Mouse (Mus musculus) heart, embryonic 14.5 days (tissue): Measurements from ENCODE around the gene Rpl31. TPM values are rescaled to one million over a fixed set of nuclear protein-coding genes. Genes with fewer than 3 reads are reported as not detected.

Experiments
- ATAC-seq: fragments of 200-750 bp; cut with Nextera tagmentation; 2 replicates; pipeline ENCODE4 v1.8.0; 2017; ENCODE audit warnings: low read depth, moderate TSS enrichment; ENCODE audit not compliant: insufficient number of reproducible peaks, insufficient read depth, low FRiP score
- H3K27ac ChIP-seq, 2 experiments: fragments of 200-500 bp in 1 of 2; fragments of 300-500 bp in 1 of 2; sonication (generic) in 1 of 2; replicated peaks in 1 of 2; 2 replicates each; pipeline ENCODE4 v1.5.1; 2012 to 2014; ENCODE audit warnings: low read depth in 2 of 2, low read length in 2 of 2, control low read depth in 1 of 2, mild to moderate bottlenecking in 1 of 2, mixed read lengths in 1 of 2; ENCODE audit not compliant: control insufficient read depth in 1 of 2, insufficient read depth in 1 of 2
- H3K27me3 ChIP-seq: fragments of 300-500 bp; sonication (generic); 2 replicates; pipeline ENCODE4 v1.6.1; 2014; ENCODE audit warnings: mild to moderate bottlenecking, low read length, control low read depth; ENCODE audit not compliant: control insufficient read depth, insufficient read depth
- H3K36me3 ChIP-seq: fragments of 300-500 bp; sonication (generic); 2 replicates; pipeline ENCODE4 v1.6.1; 2014; ENCODE audit warnings: mild to moderate bottlenecking, control low read depth, low read length, mixed read lengths; ENCODE audit not compliant: control insufficient read depth, insufficient read depth
- H3K4me1 ChIP-seq, 2 experiments: fragments of 200-500 bp in 1 of 2; fragments of 300-500 bp in 1 of 2; sonication (generic) in 1 of 2; 2 replicates each; pipeline ENCODE4 v1.6.1; 2012 to 2014; ENCODE audit warnings: low read length in 2 of 2, control low read depth in 1 of 2, mixed read lengths in 1 of 2; ENCODE audit not compliant: control insufficient read depth in 2 of 2, insufficient read depth in 2 of 2
- H3K4me2 ChIP-seq: fragments of 300-500 bp; sonication (generic); 2 replicates; pipeline ENCODE4 v1.6.1; 2014; ENCODE audit warnings: mild to moderate bottlenecking, low read length
- H3K4me3 ChIP-seq, 2 experiments: fragments of 200-500 bp in 1 of 2; fragments of 300-500 bp in 1 of 2; sonication (generic) in 1 of 2; 2 replicates each; pipeline ENCODE4 v1.5.1; 2012 to 2014; ENCODE audit warnings: low read length in 2 of 2, mild to moderate bottlenecking in 2 of 2, control low read depth in 1 of 2, low read depth in 1 of 2, moderate library complexity in 1 of 2; ENCODE audit not compliant: control insufficient read depth in 1 of 2, insufficient read depth in 1 of 2
- H3K9ac ChIP-seq: fragments of 300-500 bp; sonication (generic); 2 replicates; pipeline ENCODE4 v1.6.1; 2014; ENCODE audit warnings: mild to moderate bottlenecking, low read length
- H3K9me3 ChIP-seq: fragments of 300-500 bp; sonication (generic); 2 replicates; pipeline ENCODE4 v1.6.1; 2016; ENCODE audit warnings: low read length, control low read depth; ENCODE audit not compliant: control insufficient read depth
- WGBS: fragments of 180-500 bp; shearing (Covaris S2); extraction: QIAGEN DNeasy Blood & Tissue Kit; methylation state at CpG from one replicate; pipeline ENCODE4 v1.1.7; 2014; 5-methylcytosine and 5-hydroxymethylcytosine counted together
- polyA plus RNA-seq: library from polyadenylated mRNA; unstranded; fragments of >200 nt; fragmentation: Nextera tagmentation; extraction: Ambion mirVana; gene quantifications from 2 replicates; pipeline ENCODE4 v1.2.1, GENCODE M21; 2014

Rpl31 gene
- polyA plus RNA-seq, 1 experiment from 2014 or later, result 528 TPM

- 80% methylated on average over 5 of the region's 5 CpGs for WGBS
- H3K27ac ChIP-seq, result no peak overlapping the region
These were observed 24.4 kb upstream of the Rpl31 start for GRCm38 (mm10) chr1:39343242-39343641.

GRCm38 (mm10) chr1:39344981-39345600 is 22.6 kb upstream of the Rpl31 start:
- no peak for ATAC-seq

More at GRCm38 (mm10) chr1:39343242-39343641, 24.4 kb upstream of the Rpl31 start:
- Histone ChIP-seq H3K9me3 (no peaks in the 10 kb centered on the region), H3K4me3 (no peak overlapping the region), H3K4me2 (no peak overlapping the region), H3K9ac (no peak overlapping the region), H3K4me1 (no peaks in the 10 kb centered on the region), H3K27me3 (no peaks in the 10 kb centered on the region), H3K36me3 (no peaks in the 10 kb centered on the region)
- ATAC-seq, result no peak

GRCm38 (mm10) chr1:39349001-39349400 is 18.6 kb upstream of the Rpl31 start:
- Histone ChIP-seq H3K4me2 (no peak overlapping the region), H3K9me3 (peaks cover 10% of the 10 kb centered on the region; the same call in 1 of the 2 replicates), H3K9ac (no peak overlapping the region), H3K4me3 (no peak overlapping the region), H3K27me3 (no peaks in the 10 kb centered on the region), H3K36me3 (no peaks in the 10 kb centered on the region), H3K27ac (no peak overlapping the region), H3K4me1 (0 out of 4 replicates have a peak, but pooled peaks cover 0 to 2% of the 10 kb centered on the region in 2 experiments)
- no peak for ATAC-seq
- WGBS, result 40% methylated on average over 1 of the region's 1 CpGs

More at GRCm38 (mm10) chr1:39344981-39345600, 22.6 kb upstream of the Rpl31 start:
- Histone ChIP-seq H3K9me3 (no peaks in the 10 kb centered on the region), H3K27ac (no peak overlapping the region), H3K4me3 (no peak overlapping the region), H3K4me1 (0 out of 4 replicates have a peak, but pooled peaks cover 0 to 2% of the 10 kb centered on the region in 2 experiments), H3K36me3 (no peaks in the 10 kb centered on the region), H3K27me3 (no peaks in the 10 kb centered on the region), H3K4me2 (no peak overlapping the region), H3K9ac (no peak overlapping the region)
- 47% methylated on average over 21 of the region's 21 CpGs for WGBS

GRCm38 (mm10) chr1:39349427-39349826 is 18.2 kb upstream of the Rpl31 start:
- H3K4me1 ChIP-seq, result 0 out of 4 replicates have a peak, but pooled peaks cover 0 to 2% of the 10 kb centered on the region in 2 experiments
- H3K27ac ChIP-seq, result no peak overlapping the region
- H3K9me3 ChIP-seq, result peaks cover 10% of the 10 kb centered on the region; the same call in 1 of the 2 replicates
- H3K27me3 ChIP-seq, result no peaks in the 10 kb centered on the region
- WGBS, result 72% methylated on average over 7 of the region's 7 CpGs
- H3K36me3 ChIP-seq, result no peaks in the 10 kb centered on the region
- no peak overlapping the region for H3K4me2 ChIP-seq
- no peak overlapping the region for H3K4me3 ChIP-seq
- no peak for ATAC-seq
- no peak overlapping the region for H3K9ac ChIP-seq

GRCm38 (mm10) chr1:39361754-39362514 is 5.7 kb upstream of the Rpl31 start:
- Histone ChIP-seq H3K36me3 (no peaks in the 10 kb centered on the region), H3K9me3 (no peaks in the 10 kb centered on the region), H3K4me2 (peak overlapping the region; percentile 61), H3K27me3 (no peaks in the 10 kb centered on the region), H3K4me1 (peaks cover 1 to 2% of the 10 kb centered on the region in 2 experiments; a peak in 2 of 4 replicates), H3K27ac (no peak overlapping the region), H3K4me3 (peak overlapping the region; percentile 22 to 24), H3K9ac (peak overlapping the region; percentile 45; the same call in 1 of the 2 replicates)
- ATAC-seq, result no peak
- 25% methylated on average over 24 of the region's 24 CpGs for WGBS

GRCm38 (mm10) chr1:39362515-39362893 is 5.1 kb upstream of the Rpl31 start:
- Histone ChIP-seq H3K9ac (no peak overlapping the region), H3K27ac (no peak overlapping the region), H3K4me1 (peaks cover 2 to 5% of the 10 kb centered on the region in 2 experiments; a peak in 2 of 4 replicates), H3K4me2 (peak overlapping the region; percentile 61; the same call in 1 of the 2 replicates), H3K9me3 (no peaks in the 10 kb centered on the region), H3K27me3 (no peaks in the 10 kb centered on the region), H3K36me3 (no peaks in the 10 kb centered on the region), H3K4me3 (no peak overlapping the region)
- 39% methylated on average over 7 of the region's 7 CpGs for WGBS
- no peak for ATAC-seq

- Histone ChIP-seq H3K4me1 (peaks cover 9 to 12% of the 10 kb centered on the region in 2 experiments), H3K4me2 (no peak overlapping the region), H3K27me3 (no peaks in the 10 kb centered on the region), H3K36me3 (peaks cover 16% of the 10 kb centered on the region), H3K4me3 (no peak overlapping the region), H3K9ac (no peak overlapping the region), H3K9me3 (no peaks in the 10 kb centered on the region), H3K27ac (no peak overlapping the region)
- 73% methylated on average over 1 of the region's 1 CpGs for whole genome bisulfite sequencing
- ATAC-seq, result no peak
These were observed 2.1 kb upstream of the Rpl31 start for GRCm38 (mm10) chr1:39365562-39365961.
